Mouse (Mus musculus) small intestine, adult 10 weeks (tissue): ENCODE results near the gene Olfr522. TPM values are rescaled to one million over a fixed set of nuclear protein-coding genes. Genes with fewer than 3 reads are reported as not detected.

Experiments
- polyA plus RNA-seq: library from polyadenylated mRNA; stranded (reverse); fragments of 350-450 nt; fragmentation: Illumina TruSeq; extraction: RNeasy Lipid Tissue Mini Kit (QIAGEN cat#74804); gene quantifications from one replicate; pipeline ENCODE4 v1.2.3, GENCODE M21; 2014; ENCODE audit warnings: low replicate concordance

Gene Olfr522
- not detected for polyA plus RNA-seq

GRCm38 (mm10) chr7:140164664-140165063 is at the start of gene Olfr522:
Gene Olfr522, minus strand, starts transcription at chr7:140164764.

GRCm38 (mm10) chr7:140205864-140206263 is 41.3 kb upstream of the Olfr522 start, which contains the start of gene Olfr524:
Gene Olfr524, minus strand, starts transcription at chr7:140205964.

GRCm38 (mm10) chr7:140172936-140173335 is 8.4 kb upstream of the Olfr522 start, which contains the start of gene Olfr523:
Gene Olfr523, plus strand, starts transcription at chr7:140173217.

GRCm38 (mm10) chr7:140154218-140154927 is 10.2 kb downstream of the Olfr522 start, which contains the start of gene Sprn:
Gene Sprn, minus strand, starts transcription at chr7:140154877.

GRCm38 (mm10) chr7:140137135-140138020 is 27.2 kb downstream of the Olfr522 start, which contains the start of gene Mtg1:
Gene Mtg1, plus strand, starts transcription at chr7:140137564.

GRCm38 (mm10) chr7:140116329-140117054 is 48.1 kb downstream of the Olfr522 start, which contains the start of gene Echs1:
Gene Echs1, minus strand, starts transcription at chr7:140116476.

GRCm38 (mm10) chr7:140115583-140116328 is 48.8 kb downstream of the Olfr522 start, which contains the start of gene Paox:
Gene Paox, plus strand, starts transcription at chr7:140115799.

Other genes with a start within 250 kb of the Olfr522 start
- gene Utf1, start 221.0 kb downstream of the Olfr522 start, polyA plus RNA-seq = not detected
- not detected for gene 6430531B16Rik, start 186.0 kb downstream of the Olfr522 start, polyA plus RNA-seq
- 0.11 TPM for gene Adam8, start 172.2 kb downstream of the Olfr522 start, polyA plus RNA-seq
- gene Zfp511, start 128.4 kb downstream of the Olfr522 start, polyA plus RNA-seq = 7.8 TPM
- gene Tubgcp2, start 128.1 kb downstream of the Olfr522 start, polyA plus RNA-seq = 4.9 TPM
- gene Msx3, start 115.7 kb downstream of the Olfr522 start, polyA plus RNA-seq = not detected
- not detected for gene Caly, start 82.2 kb downstream of the Olfr522 start, polyA plus RNA-seq
- gene Prap1, start 71.4 kb downstream of the Olfr522 start, polyA plus RNA-seq = 108 TPM
- gene Fuom, start 62.3 kb downstream of the Olfr522 start, polyA plus RNA-seq = 54.7 TPM
- gene Paox, start 49.0 kb downstream of the Olfr522 start, polyA plus RNA-seq = 2.9 TPM
- gene Echs1, start 48.3 kb downstream of the Olfr522 start, polyA plus RNA-seq = 65.0 TPM
- gene Mtg1, start 27.2 kb downstream of the Olfr522 start, polyA plus RNA-seq = 1.1 TPM
- gene Sprn, start 9.9 kb downstream of the Olfr522 start, polyA plus RNA-seq = 0.11 TPM
- not detected for gene Olfr523, start 8.5 kb upstream of the Olfr522 start, polyA plus RNA-seq
- gene Olfr524, start 41.2 kb upstream of the Olfr522 start, polyA plus RNA-seq = not detected
- not detected for gene Cd163l1, start 53.5 kb upstream of the Olfr522 start, polyA plus RNA-seq
- not detected for gene 5830411N06Rik, start 82.5 kb upstream of the Olfr522 start, polyA plus RNA-seq
- gene Olfr525, start 156.1 kb upstream of the Olfr522 start, polyA plus RNA-seq = not detected
- gene Olfr527, start 169.3 kb upstream of the Olfr522 start, polyA plus RNA-seq = not detected
- gene Olfr60, start 196.9 kb upstream of the Olfr522 start, polyA plus RNA-seq = 0.33 TPM
- gene Olfr530, start 211.6 kb upstream of the Olfr522 start, polyA plus RNA-seq = not detected
- not detected for gene Olfr531, start 238.2 kb upstream of the Olfr522 start, polyA plus RNA-seq